Mouse (Mus musculus): ENCODE results near the gene Rbp7. TPM values are rescaled to one million over a fixed set of nuclear protein-coding genes. Genes with fewer than 3 reads are reported as not detected.
A peak's percentile ranks its signal among the peaks of the same experiment; 100 is the strongest.
"Not testable (repeated sequence)": the region's sequence is repeated elsewhere in the genome, so short reads cannot be mapped to it uniquely, and the experiment has no call there.

Gene Rbp7
- polyA plus RNA-seq, 1 experiment from 2014 or later, result not detected

DNA sequence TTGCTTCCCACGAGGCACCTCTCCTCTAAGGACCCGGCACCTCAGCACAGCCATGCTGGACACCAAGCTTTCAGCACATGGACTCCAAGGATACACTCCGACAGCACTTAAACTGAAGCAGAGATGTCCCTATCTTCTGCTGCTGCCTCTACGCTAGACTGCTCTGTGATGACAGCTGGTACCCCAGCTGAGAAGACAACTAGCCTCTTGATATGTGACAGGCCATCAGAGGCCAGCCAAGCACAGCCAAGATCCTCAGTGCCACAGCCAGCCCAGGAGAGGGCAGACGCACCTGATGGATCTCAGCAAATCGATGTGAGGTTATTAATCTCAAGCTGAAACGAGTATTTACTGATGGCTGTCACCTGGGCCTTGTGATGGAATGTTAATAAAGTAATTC lies 20.3 kb upstream of the Rbp7 start:
- Histone ChIP-seq H3K9me3 (peaks cover 5% of the 10 kb centered on the region; the same call in 1 of the 2 replicates), H3K27me3 (ENCODE audit: insufficient read depth, poor library complexity, severe bottlenecking) (no peaks in the 10 kb centered on the region), H3K36me3 (peaks cover 41% of the 10 kb centered on the region), H3K4me1 (replicated peaks) (no peaks in the 10 kb centered on the region), H3K4me3 (no peak overlapping the region), H3K27ac (no peak overlapping the region)
- 86% methylated on average over 7 of the region's 7 CpGs for WGBS
- no peak for DNase-seq (ENCODE audit: low spot score)

DNA sequence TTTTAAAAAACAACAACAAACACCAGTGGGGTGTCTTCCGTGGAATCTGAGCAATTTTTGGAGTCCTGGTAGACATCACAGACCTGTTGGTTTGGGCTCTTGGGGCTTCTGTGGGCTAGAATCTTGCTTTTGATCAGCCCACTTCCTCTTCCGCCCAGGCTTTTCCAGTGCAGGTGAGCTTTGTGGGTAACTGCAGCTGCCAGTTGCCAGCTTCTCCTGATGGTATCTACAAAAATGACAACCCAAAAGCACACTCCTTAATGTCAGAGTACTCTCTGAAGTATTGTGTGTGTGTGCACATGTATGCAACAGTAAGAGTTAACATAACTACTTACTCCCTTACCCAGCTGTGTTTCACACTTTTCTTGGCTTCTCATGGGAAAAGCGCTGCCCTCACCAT lies 14.8 kb upstream of the Rbp7 start:
- WGBS, result 97% methylated on average over 3 of the region's 3 CpGs
- H3K4me3 ChIP-seq, result no peak overlapping the region
- H3K36me3 ChIP-seq, result peaks cover 63% of the 10 kb centered on the region

DNA sequence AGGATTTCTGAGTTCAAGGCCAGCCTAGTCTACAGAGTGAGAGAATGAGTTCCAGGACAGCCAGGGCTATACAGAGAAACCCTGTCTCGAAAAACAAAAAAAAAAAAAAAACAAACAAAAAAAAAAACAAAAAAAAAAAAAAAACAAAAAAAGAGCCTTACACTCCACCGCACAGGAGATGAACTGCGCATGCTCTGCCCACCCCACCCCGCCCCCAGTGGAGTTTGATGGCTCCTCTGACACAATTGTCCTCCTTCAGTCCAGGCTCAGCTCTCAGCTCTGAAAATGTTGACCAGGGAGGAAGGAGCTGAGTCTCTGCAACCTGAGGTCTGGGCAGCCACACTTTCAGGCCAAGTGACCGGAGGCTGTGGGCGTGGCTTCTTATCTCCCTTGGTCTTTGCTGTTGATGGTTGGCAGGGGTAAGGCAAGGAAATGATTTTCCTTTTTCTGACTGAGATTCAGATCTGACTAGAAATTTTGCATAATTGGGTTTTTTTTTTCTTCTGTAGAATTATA lies 8.7 kb upstream of the Rbp7 start:
- H3K4me3 ChIP-seq, result no peak overlapping the region

More for the DNA sequence above, 14.8 kb upstream of the Rbp7 start:
- no peak overlapping the region for H3K27ac ChIP-seq
- H3K9me3 ChIP-seq, result peaks cover 5% of the 10 kb centered on the region; the same call in 1 of the 2 replicates
- no peaks in the 10 kb centered on the region for H3K4me1 ChIP-seq (replicated peaks)
- H3K27me3 ChIP-seq (ENCODE audit: insufficient read depth, poor library complexity, severe bottlenecking), result no peaks in the 10 kb centered on the region
- DNase-seq (ENCODE audit: low spot score), result no peak

DNA sequence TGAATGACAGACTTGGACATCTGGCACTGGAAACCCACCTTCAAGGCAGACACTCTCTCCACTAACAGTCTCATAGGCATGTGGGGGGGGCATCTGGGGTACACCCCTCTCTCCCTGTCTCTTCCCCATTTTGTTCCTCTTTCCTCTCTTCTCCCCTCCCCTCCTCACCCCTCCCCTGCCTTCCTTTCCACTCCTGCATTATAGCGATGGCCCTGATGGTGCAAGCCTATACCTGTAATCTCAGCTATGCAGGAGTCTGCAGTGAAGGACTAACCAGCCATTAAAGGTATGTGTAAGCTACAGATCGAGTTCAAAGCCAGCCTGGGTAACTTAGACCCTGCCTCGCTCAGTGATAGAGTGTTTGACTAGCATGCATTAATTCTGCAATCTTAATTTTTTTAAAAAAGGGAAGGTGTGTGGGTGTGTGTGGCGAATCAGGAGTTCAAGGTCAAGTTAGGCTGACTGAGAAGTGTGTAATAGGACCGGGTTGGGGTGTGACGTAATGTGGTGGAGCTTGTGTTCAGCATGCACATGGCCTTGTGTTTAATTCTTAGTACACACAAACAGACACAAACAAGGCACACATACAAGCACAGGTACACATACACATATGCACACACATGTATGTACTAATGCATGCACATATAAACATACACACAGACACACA lies 7.7 kb upstream of the Rbp7 start:
- no peak overlapping the region for H3K4me3 ChIP-seq
- peaks cover 8% of the 10 kb centered on the region for H3K36me3 ChIP-seq
- H3K27ac ChIP-seq, result no peak overlapping the region
- DNase-seq (ENCODE audit: low spot score), result no peak
- no peaks in the 10 kb centered on the region for H3K27me3 ChIP-seq (ENCODE audit: insufficient read depth, poor library complexity, severe bottlenecking)
- WGBS, result 84% methylated on average over 6 of the region's 6 CpGs
- peaks cover 5% of the 10 kb centered on the region; the same call in 1 of the 2 replicates for H3K4me1 ChIP-seq (replicated peaks)
- H3K9me3 ChIP-seq, result no peaks in the 10 kb centered on the region

More for the DNA sequence above, 8.7 kb upstream of the Rbp7 start:
- DNase-seq (ENCODE audit: low spot score), result no peak
- Histone ChIP-seq H3K9me3 (no peaks in the 10 kb centered on the region), H3K36me3 (peaks cover 19% of the 10 kb centered on the region), H3K27ac (no peak overlapping the region), H3K27me3 (ENCODE audit: insufficient read depth, poor library complexity, severe bottlenecking) (no peaks in the 10 kb centered on the region), H3K4me1 (replicated peaks) (peaks cover 5% of the 10 kb centered on the region; the same call in 1 of the 2 replicates)
- WGBS, result 77% methylated on average over 6 of the region's 6 CpGs

DNA sequence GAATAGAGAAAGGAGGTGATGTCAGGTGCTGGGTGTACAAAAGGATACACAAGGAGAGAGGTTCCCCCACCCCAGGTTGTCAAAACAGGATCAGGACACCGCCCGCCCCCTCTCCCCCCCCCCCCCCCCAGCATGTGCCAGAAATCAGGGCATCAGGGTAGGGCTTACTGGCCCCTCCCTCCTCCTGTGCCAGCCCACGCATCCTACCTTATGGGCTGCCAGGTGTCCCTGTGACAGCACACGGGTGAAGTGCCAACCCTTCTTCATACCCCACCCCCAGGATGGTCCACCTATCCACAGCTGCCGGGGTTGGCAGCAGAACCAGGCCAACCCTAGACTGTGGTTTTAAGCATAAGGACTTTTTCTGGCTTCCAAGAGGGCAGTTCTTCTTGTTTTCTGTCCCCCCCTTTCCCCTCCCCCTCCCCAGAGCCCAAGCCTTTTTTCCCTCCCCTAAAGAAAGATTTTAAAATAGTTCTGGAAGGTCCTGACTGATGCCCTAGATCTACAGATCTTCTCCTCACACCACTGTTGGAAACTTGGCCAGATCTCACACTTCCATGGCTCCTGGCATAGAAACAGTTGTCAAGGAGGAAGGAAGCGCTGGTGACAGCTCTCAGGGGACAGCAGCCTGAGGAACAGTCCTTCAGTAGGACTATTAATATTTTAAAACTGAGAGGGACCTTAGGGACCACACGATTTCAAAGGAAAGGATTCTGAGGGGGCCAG lies 7.0 kb upstream of the Rbp7 start:
- no peak overlapping the region for H3K4me3 ChIP-seq
- no peak overlapping the region for H3K27ac ChIP-seq
- H3K36me3 ChIP-seq, result peaks cover 7% of the 10 kb centered on the region; the same call in 1 of the 2 replicates
- no peaks in the 10 kb centered on the region for H3K9me3 ChIP-seq
- 81% methylated on average over 7 of the region's 7 CpGs for WGBS
- no peaks in the 10 kb centered on the region for H3K27me3 ChIP-seq (ENCODE audit: insufficient read depth, poor library complexity, severe bottlenecking)
- DNase-seq (ENCODE audit: low spot score), result no peak
- H3K4me1 ChIP-seq (replicated peaks), result peaks cover 5% of the 10 kb centered on the region; the same call in 1 of the 2 replicates

DNA sequence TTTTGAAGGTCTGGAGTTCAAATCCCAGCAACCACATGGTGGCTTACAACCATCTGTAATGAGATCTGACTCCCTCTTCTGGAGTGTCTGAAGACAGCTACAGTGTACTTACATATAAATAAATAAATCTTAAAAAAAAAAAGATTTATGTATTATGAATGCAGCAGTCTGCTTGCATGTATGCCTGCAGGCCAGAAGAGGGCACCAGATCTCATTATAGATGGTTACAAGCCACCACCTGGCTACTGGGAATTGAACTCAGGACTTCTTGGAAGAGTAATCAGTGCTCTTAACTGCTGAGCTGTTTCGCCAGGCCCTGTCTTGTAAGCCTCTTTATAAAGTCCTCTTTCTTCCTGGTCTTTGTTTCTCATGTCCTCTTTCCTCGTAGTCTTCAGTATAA lies 5.7 kb upstream of the Rbp7 start:
- not testable (repeated sequence) for H3K36me3 ChIP-seq; H3K4me1 ChIP-seq (replicated peaks); DNase-seq (ENCODE audit: low spot score); H3K27me3 ChIP-seq (ENCODE audit: insufficient read depth, poor library complexity, severe bottlenecking); H3K4me3 ChIP-seq; H3K27ac ChIP-seq; H3K9me3 ChIP-seq
- 91% methylated on average over 2 of the region's 2 CpGs for WGBS

DNA sequence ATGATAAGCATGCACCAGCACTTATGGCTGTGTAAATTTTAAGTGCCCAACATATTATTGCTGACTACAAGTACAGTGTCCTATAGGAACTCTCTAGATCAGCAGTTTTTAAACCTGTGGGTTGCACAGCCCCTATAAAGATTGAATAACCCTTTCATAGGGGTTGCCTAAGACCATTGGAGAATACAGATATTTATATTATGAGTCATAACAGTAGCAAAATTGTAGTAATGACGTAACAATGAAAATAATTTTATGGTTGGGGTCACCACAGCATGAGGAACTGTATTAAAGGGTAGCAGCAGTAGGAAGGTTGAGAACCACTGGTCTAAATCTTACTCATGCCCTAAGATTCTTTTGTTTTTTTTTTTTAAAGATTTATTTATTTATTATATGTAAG lies 4.6 kb upstream of the Rbp7 start:
- no peak overlapping the region for H3K27ac ChIP-seq
- no peak overlapping the region for H3K4me3 ChIP-seq
- H3K36me3 ChIP-seq, result no peaks in the 10 kb centered on the region
- 79% methylated on average over 1 of the region's 1 CpGs for WGBS
- peaks cover 5% of the 10 kb centered on the region; the same call in 1 of the 2 replicates for H3K4me1 ChIP-seq (replicated peaks)
- H3K27me3 ChIP-seq (ENCODE audit: insufficient read depth, poor library complexity, severe bottlenecking), result no peaks in the 10 kb centered on the region
- no peak for DNase-seq (ENCODE audit: low spot score)
- no peaks in the 10 kb centered on the region for H3K9me3 ChIP-seq

DNA sequence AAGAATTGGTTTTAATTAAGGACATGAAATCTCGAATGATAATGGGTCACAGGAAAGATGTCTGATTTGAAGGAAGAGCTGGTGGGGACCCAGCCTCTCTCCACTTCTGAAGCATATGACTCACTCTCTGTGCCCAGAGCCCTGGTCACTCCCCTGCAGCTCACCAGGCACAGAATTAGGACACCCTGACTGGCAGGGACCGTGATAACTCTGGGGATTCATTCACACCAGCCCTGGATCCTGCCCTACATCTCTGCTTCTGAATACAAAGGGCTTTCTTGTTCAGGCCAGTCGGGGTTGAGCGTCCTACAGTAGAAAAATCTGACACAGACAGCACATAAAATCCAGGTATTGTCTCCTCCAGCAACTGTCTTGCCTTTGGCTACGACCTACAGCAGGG lies 3.7 kb upstream of the Rbp7 start:
- H3K27ac ChIP-seq, result no peak overlapping the region
- H3K4me1 ChIP-seq (replicated peaks), result peaks cover 4% of the 10 kb centered on the region; the same call in 1 of the 2 replicates
- no peaks in the 10 kb centered on the region for H3K27me3 ChIP-seq (ENCODE audit: insufficient read depth, poor library complexity, severe bottlenecking)
- no peak overlapping the region for H3K4me3 ChIP-seq
- H3K36me3 ChIP-seq, result no peaks in the 10 kb centered on the region
- DNase-seq (ENCODE audit: low spot score), result no peak
- 65% methylated on average over 5 of the region's 5 CpGs for WGBS
- no peaks in the 10 kb centered on the region for H3K9me3 ChIP-seq

DNA sequence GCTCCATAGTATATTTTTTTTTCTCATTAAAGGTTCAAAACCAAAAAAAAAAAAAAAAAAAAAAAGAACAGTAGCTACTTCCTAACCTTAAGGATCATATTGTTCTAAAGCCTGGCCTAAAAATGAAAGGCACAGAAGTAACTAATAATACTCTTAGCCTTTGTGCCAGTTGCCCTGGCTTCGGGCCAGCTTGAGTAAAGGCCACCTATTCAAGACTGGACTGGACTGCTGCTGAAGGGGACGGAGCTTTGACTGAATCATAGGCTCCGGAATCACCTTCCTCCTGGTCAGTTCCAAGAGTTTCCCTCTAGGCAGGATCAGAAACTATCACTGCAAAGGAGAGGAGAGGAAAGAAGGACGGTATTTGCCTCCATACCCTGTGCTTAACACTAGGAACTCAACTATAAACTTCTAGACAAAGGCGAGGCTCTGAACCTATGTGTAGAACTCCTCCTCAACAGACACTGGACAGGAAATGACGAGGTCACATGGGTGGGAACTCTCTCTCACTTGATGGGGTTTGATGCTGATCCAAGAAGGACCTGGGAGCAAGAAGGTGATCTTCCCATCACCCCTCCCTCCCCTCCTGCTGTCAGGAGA lies 3.2 kb upstream of the Rbp7 start:
- H3K4me3 ChIP-seq, result no peak overlapping the region
- 87% methylated on average over 6 of the region's 6 CpGs for WGBS
- no peaks in the 10 kb centered on the region for H3K9me3 ChIP-seq
- no peaks in the 10 kb centered on the region for H3K27me3 ChIP-seq (ENCODE audit: insufficient read depth, poor library complexity, severe bottlenecking)
- no peak overlapping the region for H3K27ac ChIP-seq
- no peak for DNase-seq (ENCODE audit: low spot score)
- H3K36me3 ChIP-seq, result no peaks in the 10 kb centered on the region
- H3K4me1 ChIP-seq (replicated peaks), result peaks cover 3% of the 10 kb centered on the region; the same call in 1 of the 2 replicates

DNA sequence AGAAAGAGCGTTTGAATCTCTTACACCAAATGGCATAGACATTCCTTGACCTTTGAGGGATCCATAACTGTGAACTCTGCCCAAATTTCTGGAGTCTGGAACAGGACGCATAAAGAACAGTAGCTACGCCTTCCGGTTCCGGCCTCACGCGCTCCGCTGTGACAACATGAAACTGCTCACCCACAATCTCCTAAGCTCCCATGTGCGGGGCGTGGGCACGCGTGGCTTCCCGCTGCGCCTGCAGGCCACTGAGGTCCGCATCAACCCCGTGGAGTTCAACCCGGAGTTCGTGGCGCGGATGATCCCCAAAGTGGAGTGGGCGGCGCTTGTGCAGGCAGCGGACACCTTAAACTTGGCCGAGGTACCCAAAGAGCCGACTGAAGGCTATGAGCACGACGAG lies 2.4 kb upstream of the Rbp7 start:
- H3K4me1 ChIP-seq (replicated peaks); H3K4me3 ChIP-seq; DNase-seq (ENCODE audit: low spot score); H3K27me3 ChIP-seq (ENCODE audit: insufficient read depth, poor library complexity, severe bottlenecking); H3K36me3 ChIP-seq; H3K9me3 ChIP-seq; H3K27ac ChIP-seq: not testable (repeated sequence)
- WGBS, result 86% methylated on average over 27 of the region's 27 CpGs

DNA sequence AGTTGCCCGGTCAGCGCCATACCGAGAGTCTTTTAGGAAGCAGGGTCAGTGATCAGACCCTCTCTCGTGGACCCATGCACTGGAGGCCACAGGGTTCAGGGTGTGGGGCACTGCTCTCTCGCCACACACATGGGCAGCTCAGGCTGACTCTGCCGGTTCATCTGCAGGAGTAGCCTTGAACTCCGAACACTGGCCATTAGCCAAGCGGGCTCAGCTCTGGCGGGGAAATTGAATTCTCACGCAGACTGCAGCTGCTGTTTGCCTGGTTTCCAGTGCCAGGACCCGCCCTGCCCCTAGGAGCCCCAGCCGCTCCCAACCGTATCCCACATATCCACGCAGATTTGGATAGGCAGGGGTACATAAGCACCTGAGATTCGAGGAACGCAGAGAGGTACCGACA lies 515 bp downstream of the Rbp7 start:
- Histone ChIP-seq H3K9me3 (no peaks in the 10 kb centered on the region), H3K4me3 (no peak overlapping the region), H3K27ac (no peak overlapping the region), H3K4me1 (replicated peaks) (no peaks in the 10 kb centered on the region), H3K36me3 (no peaks in the 10 kb centered on the region), H3K27me3 (ENCODE audit: insufficient read depth, poor library complexity, severe bottlenecking) (no peaks in the 10 kb centered on the region)
- DNase-seq (ENCODE audit: low spot score), result no peak
- whole genome bisulfite sequencing, result 90% methylated on average over 17 of the region's 17 CpGs

DNA sequence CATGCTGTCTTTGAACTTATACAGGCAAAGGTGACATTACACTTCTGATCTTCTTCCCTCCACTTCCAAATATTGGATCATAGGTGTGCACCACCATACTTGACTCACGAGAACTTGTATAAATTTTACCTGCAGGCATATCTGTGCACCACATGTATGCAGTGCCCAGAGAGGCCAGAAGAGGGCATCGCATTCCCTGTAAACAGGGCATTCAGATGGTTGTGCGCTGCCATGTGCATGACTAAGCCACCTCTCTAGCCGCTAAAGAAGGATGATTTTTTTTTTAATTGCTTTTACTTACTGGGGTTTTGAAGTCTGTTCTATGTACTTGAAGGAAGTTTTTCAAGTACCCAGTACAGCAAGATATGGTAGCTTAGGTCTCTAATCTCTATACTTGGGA lies 1.1 kb downstream of the Rbp7 start:
- no peaks in the 10 kb centered on the region for H3K36me3 ChIP-seq
- no peak overlapping the region for H3K4me3 ChIP-seq
- DNase-seq (ENCODE audit: low spot score), result peak; percentile 34
- 78% methylated on average over 4 of the region's 4 CpGs for WGBS
- H3K27me3 ChIP-seq (ENCODE audit: insufficient read depth, poor library complexity, severe bottlenecking), result no peaks in the 10 kb centered on the region
- H3K9me3 ChIP-seq, result no peaks in the 10 kb centered on the region
- H3K27ac ChIP-seq, result no peak overlapping the region
- H3K4me1 ChIP-seq (replicated peaks), result no peaks in the 10 kb centered on the region

DNA sequence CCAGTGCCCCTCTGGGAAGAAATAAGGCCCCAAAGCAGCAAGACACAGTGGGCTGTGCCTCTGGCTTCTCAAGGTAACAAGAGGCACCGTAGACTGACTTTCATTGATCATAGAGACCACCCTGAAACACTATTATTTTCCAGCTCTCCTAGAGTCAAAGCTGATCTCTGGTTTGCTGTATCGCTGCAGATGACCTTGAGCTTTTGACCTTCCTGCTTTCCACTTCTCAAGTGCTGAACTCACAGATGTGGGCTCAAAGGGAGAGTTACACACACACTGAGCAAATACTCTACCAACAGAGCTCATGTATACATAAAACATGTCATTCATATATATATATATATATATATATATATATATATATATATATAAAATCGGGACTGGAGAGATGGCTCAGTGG lies 4.1 kb downstream of the Rbp7 start:
- no peaks in the 10 kb centered on the region for H3K36me3 ChIP-seq
- H3K27me3 ChIP-seq (ENCODE audit: insufficient read depth, poor library complexity, severe bottlenecking), result no peaks in the 10 kb centered on the region
- no peak for DNase-seq (ENCODE audit: low spot score)
- H3K4me3 ChIP-seq, result no peak overlapping the region
- H3K9me3 ChIP-seq, result no peaks in the 10 kb centered on the region
- WGBS, result 85% methylated on average over 3 of the region's 3 CpGs
- no peak overlapping the region for H3K27ac ChIP-seq
- H3K4me1 ChIP-seq (replicated peaks), result peaks cover 8% of the 10 kb centered on the region

All from hindbrain, embryonic 10.5 days (tissue).